Mouse (Mus musculus): Measurements from ENCODE around the gene Ager.

- no peak for TF ChIP-seq CTCF (conservative IDR thresholded peaks at IDR 0.05; ENCODE audit: insufficient read depth, insufficient read length, low read depth, low read length)
- TF ChIP-seq POLR2A (IDR thresholded peaks at IDR 0.05; ENCODE audit: low read depth, low read length), result no peak
These were observed 51.6 kb downstream of the Ager start for GRCm38 (mm10) chr17:34649106-34649864.
